9 mouse cellular contexts compared by ENCODE assay signal in genomic region chr5:114134091-114134534, GRCm38 (mm10). TPM values are rescaled to one million over a fixed set of nuclear protein-coding genes. Genes with fewer than 3 reads are reported as not detected.
DNase-seq lines count a peak whose midpoint lies in the region; ATAC-seq and TF ChIP-seq lines count a peak whose summit lies in the region.
"Had no signal": no experiment of that assay in that cellular context is flagged by ENCODE, and none has a peak within 500 bp of the region (broad histone marks: within the 10 kb centered on the region; RNA-seq: fewer than 3 reads in every experiment).

No protein-coding gene starts in this region.

- no peak overlapping the region for H3K9ac ChIP-seq in embryonic facial prominence, embryonic 11.5 days (replicated peaks; ENCODE audit: low read length)
- H3K9ac ChIP-seq: hindbrain, embryonic 15.5 days had no signal

- H3K27me3 ChIP-seq in cerebellum, adult 2 months (ENCODE audit: control insufficient read depth, insufficient read depth, low read length) = no peaks in the 10 kb centered on the region
- H3K27me3 ChIP-seq in testis, adult 2 months (ENCODE audit: control insufficient read depth, insufficient read depth, low read length) = no peaks in the 10 kb centered on the region
- no peaks in the 10 kb centered on the region for H3K27me3 ChIP-seq in embryonic facial prominence, embryonic 11.5 days (ENCODE audit: control insufficient read depth, insufficient read depth, low read length)
- H3K27me3 ChIP-seq: hindbrain, embryonic 15.5 days had no signal

- 53% methylated on average over 6 of the region's 6 CpGs for WGBS in cerebellum, adult 2 months
- WGBS in embryonic facial prominence, embryonic 11.5 days = 53% methylated on average over 6 of the region's 6 CpGs

- no peaks in the 10 kb centered on the region for H3K36me3 ChIP-seq in testis, adult 2 months (ENCODE audit: control insufficient read depth, insufficient read depth, low read length)
- H3K36me3 ChIP-seq in embryonic facial prominence, embryonic 11.5 days (replicated peaks; ENCODE audit: control insufficient read depth, insufficient read depth, low read depth, low read length) = no peaks in the 10 kb centered on the region
- H3K36me3 ChIP-seq: hindbrain, embryonic 15.5 days had no signal

- no peak for TF ChIP-seq POLR2A in cerebellum, adult 2 months (IDR thresholded peaks at IDR 0.05; ENCODE audit: borderline replicate concordance, insufficient read depth, low read length)
- TF ChIP-seq POLR2A in testis, adult 2 months (IDR thresholded peaks at IDR 0.05; ENCODE audit: control insufficient read depth, low read depth, low read length) = no peak

- H3K9me3 ChIP-seq in embryonic facial prominence, embryonic 11.5 days (replicated peaks; ENCODE audit: control insufficient read depth, low read length) = no peaks in the 10 kb centered on the region
- H3K9me3 ChIP-seq: hindbrain, embryonic 15.5 days had no signal

- no peaks in the 10 kb centered on the region for H3K4me1 ChIP-seq in cerebellum, adult 2 months (ENCODE audit: control insufficient read depth, insufficient read depth, low read length)
- H3K4me1 ChIP-seq in testis, adult 2 months (ENCODE audit: control insufficient read depth, insufficient read depth, low read length) = peaks cover 17% of the 10 kb centered on the region
- H3K4me1 ChIP-seq in embryonic facial prominence, embryonic 11.5 days (ENCODE audit: control insufficient read depth, insufficient read depth, low read length) = no peaks in the 10 kb centered on the region

- no peak for ATAC-seq in embryonic facial prominence, embryonic 11.5 days (replicated peaks; ENCODE audit: insufficient number of reproducible peaks, low FRiP score, low TSS enrichment, low read depth)

- H3K4me2 ChIP-seq in embryonic facial prominence, embryonic 11.5 days (ENCODE audit: low read depth, low read length) = no peak overlapping the region
- H3K4me2 ChIP-seq: hindbrain, embryonic 15.5 days had no signal

- peak; percentile 38; the same call in 1 of the 2 replicates for TF ChIP-seq CTCF in cerebellum, adult 2 months (IDR thresholded peaks at IDR 0.05; ENCODE audit: borderline replicate concordance, insufficient read depth, low read depth, low read length)
- TF ChIP-seq CTCF in testis, adult 2 months (IDR thresholded peaks at IDR 0.05; ENCODE audit: control insufficient read depth, insufficient read depth, insufficient replicate concordance, low read depth, low read length) = peak; percentile 39; the same call in 1 of the 2 replicates

- H3K4me3 ChIP-seq in cerebellum, adult 2 months (replicated peaks; ENCODE audit: insufficient read depth, low read depth, low read length) = no peak overlapping the region
- H3K4me3 ChIP-seq in testis, adult 2 months (ENCODE audit: control insufficient read depth, low read depth, low read length) = no peak overlapping the region
- H3K4me3 ChIP-seq in embryonic facial prominence, embryonic 11.5 days (ENCODE audit: low read depth, low read length) = no peak overlapping the region
- H3K4me3 ChIP-seq: hindbrain, embryonic 15.5 days had no signal

- DNase-seq in cerebellum, adult 2 months = peak; percentile 31 to 37
- DNase-seq in cerebellum, adult 9-10 months = no peak
- DNase-seq in testis, postnatal 14 days (ENCODE audit: low spot score) = no peak
- DNase-seq in embryonic facial prominence, embryonic 11.5 days (ENCODE audit: low spot score) = peak; percentile 23
- DNase-seq in induced T-regulatory cell, adult 2 months (ENCODE audit: low read depth) = peak; percentile 31
- DNase-seq in lung, postnatal 10 days = peak; percentile 83
- DNase-seq in urinary bladder, postnatal 14 days (ENCODE audit: low spot score) = peak; percentile 66

- H3K27ac ChIP-seq in cerebellum, adult 2 months (ENCODE audit: insufficient read depth, low read length) = no peak overlapping the region
- no peak overlapping the region for H3K27ac ChIP-seq in testis, adult 2 months (ENCODE audit: control insufficient read depth, insufficient read depth, low read depth, low read length)
- H3K27ac ChIP-seq in embryonic facial prominence, embryonic 11.5 days (replicated peaks; ENCODE audit: low read depth, low read length) = no peak overlapping the region
- H3K27ac ChIP-seq: hindbrain, embryonic 15.5 days had no signal

RNA-seq across cellular contexts. Expression of gene Ung, which starts 3.9 kb away (rescaled TPM):
- polyA plus RNA-seq in cerebellum, adult 2 months (2012; rRNA removed) = 4.3 and 4.6 TPM in 2 replicates
- 8.2 and 9.4 TPM in 2 replicates for polyA plus RNA-seq in testis, adult 2 months (2012; rRNA removed)
- polyA plus RNA-seq in embryonic facial prominence, embryonic 11.5 days (2014; fragmentation: Nextera tagmentation; extraction: Ambion mirVana) = 37.6 and 37.9 TPM in 2 replicates

RNA-seq across cellular contexts. Expression of gene Alkbh2, which starts 6.1 kb away (rescaled TPM):
- 10.2 and 10.9 TPM in 2 replicates for polyA plus RNA-seq in cerebellum, adult 2 months (2012; rRNA removed)
- polyA plus RNA-seq in testis, adult 2 months (2012; rRNA removed) = 2.2 and 3.1 TPM in 2 replicates
- polyA plus RNA-seq in embryonic facial prominence, embryonic 11.5 days (2014; fragmentation: Nextera tagmentation; extraction: Ambion mirVana) = 13.5 and 13.8 TPM in 2 replicates

RNA-seq across cellular contexts. Expression of gene Acacb, which starts 12.2 kb away (rescaled TPM):
- 4.6 and 5.2 TPM in 2 replicates for polyA plus RNA-seq in cerebellum, adult 2 months (2012; rRNA removed)
- polyA plus RNA-seq in testis, adult 2 months (2012; rRNA removed) = 3.0 and 4.6 TPM in 2 replicates
- 2.9 and 3.6 TPM in 2 replicates for polyA plus RNA-seq in embryonic facial prominence, embryonic 11.5 days (2014; fragmentation: Nextera tagmentation; extraction: Ambion mirVana)

RNA-seq across cellular contexts. Expression of gene Svop, which starts 42.7 kb away (rescaled TPM):
- polyA plus RNA-seq in cerebellum, adult 2 months (2012; rRNA removed) = 95.3 and 95.7 TPM in 2 replicates
- polyA plus RNA-seq in testis, adult 2 months (2012; rRNA removed) = 21.9 and 27.0 TPM in 2 replicates
- polyA plus RNA-seq in embryonic facial prominence, embryonic 11.5 days (2014; fragmentation: Nextera tagmentation; extraction: Ambion mirVana) = 3.3 and 4.1 TPM in 2 replicates

Comparison
In these comparisons a context has a peak if more than half of its experiments do, and no peak if none do; other contexts are left out.
1. DNase-seq: peak in cerebellum, adult 2 months (2 of 2), embryonic facial prominence, embryonic 11.5 days (single experiment), induced T-regulatory cell, adult 2 months (single experiment), lung, postnatal 10 days (single experiment) and urinary bladder, postnatal 14 days (single experiment); none in cerebellum, adult 9-10 months (single experiment) and testis, postnatal 14 days (single experiment).